ENCODE assay signal across 8 mouse cellular contexts in the genomic region with DNA sequence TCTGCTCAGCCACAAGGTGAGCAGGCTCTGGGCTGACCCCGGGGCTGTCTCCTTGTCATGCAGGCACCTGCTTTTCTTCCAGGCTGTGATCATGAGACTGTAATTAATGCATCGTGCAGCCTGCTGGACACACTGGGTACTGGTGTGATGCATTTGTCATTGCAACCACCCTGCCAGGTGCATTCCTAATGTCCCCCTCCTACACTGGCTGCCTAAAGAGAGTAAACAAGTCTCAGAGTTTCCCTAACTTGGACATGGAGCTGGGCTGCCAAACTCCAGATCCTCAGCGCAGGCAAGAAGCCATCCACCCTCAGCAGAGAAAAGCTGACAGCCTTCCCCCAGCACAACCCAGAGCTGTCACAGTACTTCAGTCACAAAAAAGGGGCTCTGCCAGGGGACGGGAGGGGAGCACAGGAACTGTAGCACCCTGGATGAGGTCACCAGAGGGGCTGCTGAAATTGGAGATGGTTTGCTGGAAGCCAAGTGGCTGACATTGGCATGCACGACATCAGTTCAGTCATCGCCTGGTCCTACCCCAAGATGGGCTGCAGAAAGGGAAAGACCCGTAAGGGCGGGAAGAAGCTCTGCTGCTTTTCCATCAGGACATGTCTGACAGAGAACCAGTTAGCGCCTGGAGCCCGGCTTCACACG. TPM values are rescaled to one million over a fixed set of nuclear protein-coding genes. Genes with fewer than 3 reads are reported as not detected.
A peak's percentile ranks its signal among the peaks of the same experiment; 100 is the strongest.
DNase-seq lines count a peak whose midpoint lies in the region; ATAC-seq and TF ChIP-seq lines count a peak whose summit lies in the region.

No protein-coding gene starts in this region.

- H3K4me1 ChIP-seq in thymus, adult 2 months (replicated peaks; ENCODE audit: control insufficient read depth, insufficient read depth, low read length), result peaks cover 54% of the 10 kb centered on the region
- H3K4me1 ChIP-seq in midbrain, postnatal 0 days (ENCODE audit: insufficient read depth, low read length), result no peaks in the 10 kb centered on the region

- TF ChIP-seq CTCF in thymus, adult 2 months (IDR thresholded peaks at IDR 0.05; ENCODE audit: borderline replicate concordance, control insufficient read depth, extremely low read depth, insufficient read depth, low read length, poor library complexity), result 0 out of 2 replicates have a peak, but pooled peaks have one; percentile 22
- TF ChIP-seq CTCF in midbrain, postnatal 0 days (IDR thresholded peaks at IDR 0.05), result peak; percentile 32; the same call in 1 of the 2 replicates

- DNase-seq in thymus, adult 2 months, result no peak
- DNase-seq in thymus, adult 18-20 months, result no peak
- DNase-seq in gastrocnemius, postnatal 25 days, result peak; percentile 32
- DNase-seq in induced T-regulatory cell, adult 2 months (ENCODE audit: low read depth), result peak; percentile 56
- peak; percentile 59 for DNase-seq in midbrain, postnatal 0 days (ENCODE audit: low spot score)
- DNase-seq in right cerebral cortex, postnatal 36 days (ENCODE audit: low spot score in 2 of 2), result no peak
- DNase-seq in adrenal gland, postnatal 4 days (ENCODE audit: low spot score in 2 of 2), result no peak

- WGBS in thymus, adult 2 months, result 76% methylated on average over 11 of the region's 11 CpGs
- 49% methylated on average over 11 of the region's 11 CpGs for WGBS in midbrain, postnatal 0 days

- no peak overlapping the region for H3K4me2 ChIP-seq in midbrain, postnatal 0 days (ENCODE audit: low read depth, low read length, poor library complexity, severe bottlenecking)

- no peaks in the 10 kb centered on the region for H3K9me3 ChIP-seq in midbrain, postnatal 0 days (ENCODE audit: low read length)

- no peak overlapping the region for H3K9ac ChIP-seq in midbrain, postnatal 0 days (replicated peaks; ENCODE audit: low read length, poor library complexity, severe bottlenecking)

- no peaks in the 10 kb centered on the region for H3K27me3 ChIP-seq in thymus, adult 2 months (ENCODE audit: control insufficient read depth, insufficient read depth, low read length)
- H3K27me3 ChIP-seq in midbrain, postnatal 0 days (ENCODE audit: insufficient read depth, low read length), result no peaks in the 10 kb centered on the region

- H3K4me3 ChIP-seq in thymus, adult 2 months (ENCODE audit: control insufficient read depth, insufficient read depth, low read length), result no peak overlapping the region
- H3K4me3 ChIP-seq in midbrain, postnatal 0 days (ENCODE audit: low read depth, low read length), result no peak overlapping the region

- no peak for TF ChIP-seq POLR2A in thymus, adult 2 months (IDR thresholded peaks at IDR 0.05; ENCODE audit: control insufficient read depth, extremely low read depth, insufficient read depth, low read length, poor library complexity)

- no peak overlapping the region for H3K27ac ChIP-seq in thymus, adult 2 months (ENCODE audit: control insufficient read depth, insufficient read depth, low read length)
- peak overlapping the region; percentile 59; the same call in 1 of the 2 replicates for H3K27ac ChIP-seq in midbrain, postnatal 0 days (ENCODE audit: low read depth, low read length)

- peaks cover 13% of the 10 kb centered on the region; the same call in 1 of the 2 replicates for H3K36me3 ChIP-seq in thymus, adult 2 months (ENCODE audit: control insufficient read depth, insufficient read depth, low read length)
- H3K36me3 ChIP-seq in midbrain, postnatal 0 days (ENCODE audit: insufficient read depth, low read length), result peaks cover 11% of the 10 kb centered on the region

- peak; percentile 50; the same call in 1 of the 2 replicates for ATAC-seq in midbrain, postnatal 0 days (ENCODE audit: low FRiP score)
- ATAC-seq in cerebellum, adult (ENCODE audit: insufficient number of reproducible peaks, low FRiP score, low TSS enrichment), result no peak

RNA-seq across cellular contexts. Expression of a gene that starts 15.7 kb away (rescaled TPM):
- polyA plus RNA-seq in thymus, adult 2 months (2012; rRNA removed), result 93.7 and 111 TPM in 2 replicates
- 1 to 10 TPM; 9.3 TPM for total RNA-seq in gastrocnemius, postnatal 25 days (2021)
- 23.1 and 25.2 TPM in 2 replicates for total RNA-seq in midbrain, postnatal 0 days (2014; rRNA removed)
- polyA plus RNA-seq in midbrain, postnatal 0 days (2015; fragmentation: Nextera tagmentation; extraction: Ambion mirVana), result 77.8 and 81.9 TPM in 2 replicates
- total RNA-seq in adrenal gland, postnatal 4 days (2021), result 10 to 100 TPM; 59.7 to 60.0 TPM

RNA-seq across cellular contexts. Expression of a gene that starts 31.2 kb away (rescaled TPM):
- polyA plus RNA-seq in thymus, adult 2 months (2012; rRNA removed), result 12.5 and 14.2 TPM in 2 replicates
- 1 to 10 TPM; 4.1 to 4.5 TPM for total RNA-seq in gastrocnemius, postnatal 25 days (2021)
- total RNA-seq in midbrain, postnatal 0 days (2014; rRNA removed), result 5.4 and 8.8 TPM in 2 replicates
- polyA plus RNA-seq in midbrain, postnatal 0 days (2015; fragmentation: Nextera tagmentation; extraction: Ambion mirVana), result 2.6 and 3.2 TPM in 2 replicates
- total RNA-seq in adrenal gland, postnatal 4 days (2021), result 1 to 10 TPM; 7.0 to 9.1 TPM

Comparison
In these comparisons a context has a peak if more than half of its experiments do, and no peak if none do; other contexts are left out.
1. DNase-seq: peak in gastrocnemius, postnatal 25 days (single experiment), induced T-regulatory cell, adult 2 months (single experiment) and midbrain, postnatal 0 days (single experiment); none in thymus, adult 2 months (single experiment), thymus, adult 18-20 months (0 of 2), right cerebral cortex, postnatal 36 days (0 of 2) and adrenal gland, postnatal 4 days (0 of 2).